Mouse (Mus musculus): ENCODE results near the gene Sh3bp2. TPM values are rescaled to one million over a fixed set of nuclear protein-coding genes. Genes with fewer than 3 reads are reported as not detected.

The Sh3bp2 gene
- polyA plus RNA-seq, 1 experiment, result 33.8 TPM

DNA sequence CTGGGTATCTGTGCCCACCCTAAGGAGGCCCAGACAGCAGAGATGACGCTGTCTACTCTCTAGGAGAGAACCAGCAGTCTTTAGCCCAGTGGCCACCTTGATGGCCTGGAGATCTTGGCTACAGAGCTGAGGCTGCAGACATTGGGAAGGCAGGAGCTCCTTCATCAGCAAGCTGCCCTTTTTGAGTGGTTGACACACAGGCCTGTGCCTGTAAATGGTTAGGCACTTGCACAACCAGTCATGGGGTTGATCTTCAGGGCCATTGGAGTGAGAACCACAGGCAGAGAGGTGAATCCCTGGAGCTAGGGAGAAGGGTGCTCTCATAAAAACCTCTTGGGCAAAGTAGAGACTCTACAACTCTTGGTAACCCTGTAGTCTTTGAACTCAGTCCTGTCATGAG is 16.5 kb downstream of the Sh3bp2 start:
- Histone ChIP-seq H3K36me3 (ENCODE audit: control insufficient read depth, insufficient read depth, low read length) (no peaks in the 10 kb centered on the region), H3K4me3 (ENCODE audit: control insufficient read depth, insufficient read depth, low read length) (no peak overlapping the region), H3K4me1 (replicated peaks; ENCODE audit: control insufficient read depth, insufficient read depth, low read length) (peaks cover 30% of the 10 kb centered on the region), H3K27me3 (ENCODE audit: control insufficient read depth, insufficient read depth, low read length) (no peaks in the 10 kb centered on the region), H3K27ac (ENCODE audit: control insufficient read depth, insufficient read depth, low read length) (no peak overlapping the region)
- TF ChIP-seq CTCF (IDR thresholded peaks at IDR 0.05; ENCODE audit: borderline replicate concordance, control insufficient read depth, extremely low read depth, insufficient read depth, low read length, poor library complexity), result no peak
- TF ChIP-seq POLR2A (IDR thresholded peaks at IDR 0.05; ENCODE audit: control insufficient read depth, extremely low read depth, insufficient read depth, low read length, poor library complexity), result no peak
- WGBS, result 93% methylated on average over 1 of the region's 1 CpGs
- DNase-seq, result no peak

DNA sequence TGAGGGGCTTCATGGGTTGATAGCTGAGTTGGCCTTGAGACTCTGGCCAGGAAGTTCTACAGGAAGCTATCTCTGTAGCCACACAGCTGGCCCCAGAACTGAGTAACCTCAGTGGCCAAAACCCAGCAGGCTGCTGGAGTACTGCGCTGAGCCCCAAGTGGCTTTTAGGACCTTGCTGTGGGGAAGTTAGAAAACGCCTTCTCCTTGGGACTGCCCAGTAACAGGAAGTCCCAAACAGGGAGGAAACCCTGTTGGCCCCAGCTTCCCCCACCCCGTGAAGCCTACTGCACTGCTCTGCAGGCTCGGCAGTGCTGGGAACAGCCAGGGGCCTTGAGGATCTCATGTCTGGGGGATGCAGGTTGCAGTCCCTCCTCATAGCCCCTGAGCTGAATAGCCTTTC is 17.5 kb downstream of the Sh3bp2 start:
- WGBS, result 15% methylated on average over 4 of the region's 4 CpGs
- TF ChIP-seq POLR2A (IDR thresholded peaks at IDR 0.05; ENCODE audit: control insufficient read depth, extremely low read depth, insufficient read depth, low read length, poor library complexity) (no peak), CTCF (IDR thresholded peaks at IDR 0.05; ENCODE audit: borderline replicate concordance, control insufficient read depth, extremely low read depth, insufficient read depth, low read length, poor library complexity) (no peak)
- H3K4me3 ChIP-seq (ENCODE audit: control insufficient read depth, insufficient read depth, low read length), result peak overlapping the region; percentile 0; the same call in 1 of the 2 replicates
- H3K36me3 ChIP-seq (ENCODE audit: control insufficient read depth, insufficient read depth, low read length), result no peaks in the 10 kb centered on the region
- H3K4me1 ChIP-seq (replicated peaks; ENCODE audit: control insufficient read depth, insufficient read depth, low read length), result peaks cover 28% of the 10 kb centered on the region
- H3K27ac ChIP-seq (ENCODE audit: control insufficient read depth, insufficient read depth, low read length), result no peak overlapping the region
- no peak for DNase-seq
- H3K27me3 ChIP-seq (ENCODE audit: control insufficient read depth, insufficient read depth, low read length), result no peaks in the 10 kb centered on the region

DNA sequence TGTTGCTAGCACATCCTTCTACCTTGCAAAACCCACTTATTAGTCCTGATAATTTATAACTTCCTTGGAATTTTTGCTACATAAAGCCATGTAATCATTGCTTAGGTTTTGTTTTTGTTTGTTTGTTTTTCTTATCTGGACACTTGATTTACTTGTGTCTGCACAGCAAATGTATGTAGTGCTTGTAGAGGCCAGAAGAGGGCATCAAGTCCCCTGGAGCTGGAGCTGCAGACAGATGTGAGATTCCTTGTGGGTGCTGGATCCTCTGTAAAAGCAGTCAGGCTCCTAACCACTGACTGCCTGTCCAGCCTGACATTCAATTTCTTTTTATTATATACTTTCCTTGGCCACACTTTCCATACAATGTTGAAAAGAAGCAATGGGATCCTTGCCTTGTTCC is 21.8 kb downstream of the Sh3bp2 start:
- Histone ChIP-seq H3K4me1 (replicated peaks; ENCODE audit: control insufficient read depth, insufficient read depth, low read length) (peaks cover 28% of the 10 kb centered on the region), H3K27me3 (ENCODE audit: control insufficient read depth, insufficient read depth, low read length) (no peaks in the 10 kb centered on the region), H3K36me3 (ENCODE audit: control insufficient read depth, insufficient read depth, low read length) (no peaks in the 10 kb centered on the region), H3K27ac (ENCODE audit: control insufficient read depth, insufficient read depth, low read length) (no peak overlapping the region), H3K4me3 (ENCODE audit: control insufficient read depth, insufficient read depth, low read length) (no peak overlapping the region)
- DNase-seq, result peak; percentile 58
- TF ChIP-seq POLR2A (IDR thresholded peaks at IDR 0.05; ENCODE audit: control insufficient read depth, extremely low read depth, insufficient read depth, low read length, poor library complexity) (no peak), CTCF (IDR thresholded peaks at IDR 0.05; ENCODE audit: borderline replicate concordance, control insufficient read depth, extremely low read depth, insufficient read depth, low read length, poor library complexity) (no peak)

DNA sequence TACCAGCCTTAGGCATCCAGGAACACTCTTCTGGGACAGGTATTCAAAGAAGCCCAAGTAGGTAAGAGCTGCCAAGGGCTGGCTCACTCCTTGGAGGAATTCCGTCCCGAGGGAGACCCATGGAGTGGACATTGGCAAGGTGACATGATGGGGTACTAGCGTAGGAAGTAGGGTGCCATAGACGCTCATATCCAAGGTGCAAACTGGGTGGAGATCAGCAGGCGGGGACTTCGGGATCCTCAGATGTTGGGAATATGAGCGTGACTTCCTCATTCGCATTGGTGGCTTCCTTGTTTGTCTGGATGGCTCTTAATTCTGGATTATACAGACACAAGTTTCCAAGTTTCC is 23.5 kb downstream of the Sh3bp2 start:
- TF ChIP-seq POLR2A (IDR thresholded peaks at IDR 0.05; ENCODE audit: control insufficient read depth, extremely low read depth, insufficient read depth, low read length, poor library complexity), result no peak
- TF ChIP-seq CTCF (IDR thresholded peaks at IDR 0.05; ENCODE audit: borderline replicate concordance, control insufficient read depth, extremely low read depth, insufficient read depth, low read length, poor library complexity), result no peak
- H3K36me3 ChIP-seq (ENCODE audit: control insufficient read depth, insufficient read depth, low read length), result no peaks in the 10 kb centered on the region
- no peak for DNase-seq
- peaks cover 17% of the 10 kb centered on the region for H3K4me1 ChIP-seq (replicated peaks; ENCODE audit: control insufficient read depth, insufficient read depth, low read length)
- 51% methylated on average over 8 of the region's 8 CpGs for WGBS
- peak overlapping the region; percentile 70 for H3K4me3 ChIP-seq (ENCODE audit: control insufficient read depth, insufficient read depth, low read length)
- no peak overlapping the region for H3K27ac ChIP-seq (ENCODE audit: control insufficient read depth, insufficient read depth, low read length)
- H3K27me3 ChIP-seq (ENCODE audit: control insufficient read depth, insufficient read depth, low read length), result no peaks in the 10 kb centered on the region

DNA sequence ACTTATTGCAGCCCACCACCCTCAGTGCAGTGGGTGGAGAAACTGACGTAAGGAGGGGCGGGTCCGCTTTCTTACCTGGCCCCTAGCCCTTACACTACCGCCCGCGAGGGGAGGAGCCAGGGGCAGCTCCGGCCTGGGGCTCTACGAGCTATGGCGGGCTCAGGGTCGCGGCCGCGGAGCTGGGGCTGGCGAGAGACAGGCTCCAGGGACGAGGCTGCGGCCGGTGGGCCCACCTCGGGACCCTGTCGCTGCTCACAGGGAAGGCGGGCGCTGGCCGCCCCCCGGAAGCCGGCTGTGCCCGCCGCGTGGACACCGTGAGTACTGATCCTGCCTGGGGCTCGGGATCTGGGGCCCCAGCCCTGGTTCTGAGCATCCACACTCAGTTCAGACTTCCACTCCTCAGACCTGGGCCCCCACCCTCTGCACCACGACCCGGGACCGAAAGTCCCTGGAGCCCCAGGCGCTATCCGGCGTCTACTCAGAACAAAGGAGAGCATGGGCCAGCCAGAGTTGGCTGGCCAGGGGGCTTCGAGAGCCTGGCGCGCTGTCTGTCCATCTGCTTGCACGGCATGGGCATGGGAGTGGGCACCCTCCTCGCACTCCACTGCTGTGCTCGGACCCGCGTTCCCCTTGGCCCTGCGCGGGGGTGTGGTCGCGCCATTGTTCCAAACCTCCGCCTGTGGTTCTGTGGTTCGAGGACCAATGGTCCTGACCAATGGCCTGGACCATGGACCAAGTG is 24.0 kb downstream of the Sh3bp2 start:
- no peaks in the 10 kb centered on the region for H3K36me3 ChIP-seq (ENCODE audit: control insufficient read depth, insufficient read depth, low read length)
- WGBS, result under 1% methylated on average over 48 of the region's 49 CpGs
- DNase-seq, result peak; percentile 59

DNA sequence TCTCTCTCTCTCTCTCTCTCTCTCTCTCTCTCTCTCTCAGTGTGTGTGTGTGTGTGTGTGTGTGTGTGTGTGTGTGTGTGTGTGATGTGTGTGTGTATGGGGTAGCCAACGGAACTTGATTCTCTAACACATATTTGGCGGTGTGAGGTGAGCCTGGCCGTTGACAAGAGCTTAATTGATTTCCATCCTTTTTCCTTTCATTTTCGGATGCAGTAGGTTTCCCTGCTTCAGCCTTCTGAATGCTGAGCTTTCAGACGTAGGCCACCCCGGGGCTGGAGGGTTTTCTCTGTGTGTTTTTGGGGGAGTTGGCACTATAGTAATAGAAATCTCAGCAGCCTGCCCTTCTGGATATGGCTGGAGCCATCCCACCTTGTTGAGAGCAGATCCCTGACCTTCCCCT is 24.6 kb downstream of the Sh3bp2 start:
- Histone ChIP-seq H3K27me3 (ENCODE audit: control insufficient read depth, insufficient read depth, low read length) (no peaks in the 10 kb centered on the region), H3K4me1 (replicated peaks; ENCODE audit: control insufficient read depth, insufficient read depth, low read length) (peaks cover 13% of the 10 kb centered on the region), H3K27ac (ENCODE audit: control insufficient read depth, insufficient read depth, low read length) (no peak overlapping the region), H3K4me3 (ENCODE audit: control insufficient read depth, insufficient read depth, low read length) (peak overlapping the region; percentile 70), H3K36me3 (ENCODE audit: control insufficient read depth, insufficient read depth, low read length) (no peaks in the 10 kb centered on the region)
- WGBS, result 19% methylated on average over 6 of the region's 6 CpGs
- DNase-seq, result no peak
- no peak for TF ChIP-seq POLR2A (IDR thresholded peaks at IDR 0.05; ENCODE audit: control insufficient read depth, extremely low read depth, insufficient read depth, low read length, poor library complexity)

More for the DNA sequence above, 24.0 kb downstream of the Sh3bp2 start:
- Histone ChIP-seq H3K4me1 (replicated peaks; ENCODE audit: control insufficient read depth, insufficient read depth, low read length) (peaks cover 13% of the 10 kb centered on the region), H3K27me3 (ENCODE audit: control insufficient read depth, insufficient read depth, low read length) (no peaks in the 10 kb centered on the region), H3K4me3 (ENCODE audit: control insufficient read depth, insufficient read depth, low read length) (peak overlapping the region; percentile 70), H3K27ac (ENCODE audit: control insufficient read depth, insufficient read depth, low read length) (no peak overlapping the region)
- TF ChIP-seq POLR2A (IDR thresholded peaks at IDR 0.05; ENCODE audit: control insufficient read depth, extremely low read depth, insufficient read depth, low read length, poor library complexity), result no peak
- 0 out of 2 replicates have a peak, but pooled peaks have one; percentile 10 for TF ChIP-seq CTCF (IDR thresholded peaks at IDR 0.05; ENCODE audit: borderline replicate concordance, control insufficient read depth, extremely low read depth, insufficient read depth, low read length, poor library complexity)

DNA sequence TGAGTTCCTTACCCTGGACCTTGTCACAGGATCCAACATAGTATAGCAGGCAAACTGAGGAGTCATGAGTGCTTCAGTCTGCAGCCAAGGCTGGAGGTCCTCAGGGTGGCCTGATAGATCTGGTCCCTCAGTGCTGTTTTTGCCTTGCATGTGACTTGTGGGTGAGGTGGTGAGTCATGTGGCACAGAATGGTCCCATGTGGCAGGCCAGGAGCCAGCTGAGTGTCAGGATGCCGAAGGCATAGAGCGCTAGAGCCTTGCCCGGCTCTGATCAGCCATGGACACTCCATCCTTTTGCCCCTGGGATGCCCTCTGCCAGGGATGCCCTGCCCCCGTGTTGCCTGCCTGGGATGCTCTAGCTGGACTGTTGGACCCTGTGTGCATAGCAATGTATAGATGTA is 26.2 kb downstream of the Sh3bp2 start:
- WGBS, result 93% methylated on average over 4 of the region's 4 CpGs
- Histone ChIP-seq H3K27ac (ENCODE audit: control insufficient read depth, insufficient read depth, low read length) (no peak overlapping the region), H3K27me3 (ENCODE audit: control insufficient read depth, insufficient read depth, low read length) (no peaks in the 10 kb centered on the region), H3K36me3 (ENCODE audit: control insufficient read depth, insufficient read depth, low read length) (no peaks in the 10 kb centered on the region), H3K4me1 (replicated peaks; ENCODE audit: control insufficient read depth, insufficient read depth, low read length) (peaks cover 13% of the 10 kb centered on the region), H3K4me3 (ENCODE audit: control insufficient read depth, insufficient read depth, low read length) (no peak overlapping the region)
- TF ChIP-seq POLR2A (IDR thresholded peaks at IDR 0.05; ENCODE audit: control insufficient read depth, extremely low read depth, insufficient read depth, low read length, poor library complexity) (no peak), CTCF (IDR thresholded peaks at IDR 0.05; ENCODE audit: borderline replicate concordance, control insufficient read depth, extremely low read depth, insufficient read depth, low read length, poor library complexity) (no peak)
- no peak for DNase-seq

Measured in thymus, adult 2 months (tissue).